Comparison of ENCODE assay signal across 8 mouse cellular contexts in the genomic region with DNA sequence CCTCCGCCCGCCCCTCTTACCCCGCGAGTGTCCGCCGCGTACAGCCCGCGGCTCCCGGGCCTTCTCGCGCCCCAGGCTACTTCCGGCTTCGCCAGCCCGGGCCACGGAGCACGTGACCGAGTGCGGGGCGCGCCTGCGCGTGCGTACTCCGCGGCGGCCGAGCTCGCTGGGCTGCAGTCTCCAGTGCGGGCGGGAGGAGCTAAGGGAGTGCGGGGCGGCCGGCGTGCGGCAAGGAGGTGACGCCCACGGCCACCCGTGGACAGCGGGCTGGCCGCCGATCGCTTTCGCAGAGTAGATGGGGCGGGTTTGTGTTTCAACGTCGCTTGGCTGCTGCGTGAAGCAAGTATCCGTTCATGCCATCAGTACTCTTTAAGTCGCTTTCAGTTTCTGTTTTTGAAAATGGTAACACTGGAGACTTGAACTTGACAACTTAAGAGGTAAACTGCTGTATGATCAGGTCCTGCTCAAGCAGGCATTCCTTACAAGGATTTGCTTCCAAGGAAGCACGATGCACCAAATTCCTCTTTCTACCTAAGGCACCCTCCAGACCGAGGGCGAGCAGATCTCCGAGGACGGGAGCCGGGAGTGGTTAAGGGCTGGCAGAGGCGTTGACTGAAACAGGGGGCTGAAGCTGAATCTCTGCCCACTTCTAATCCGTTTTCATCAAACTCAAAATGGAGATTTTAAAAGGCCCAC. TPM values are rescaled to one million over a fixed set of nuclear protein-coding genes. Genes with fewer than 3 reads are reported as not detected.
DNase-seq lines count a peak whose midpoint lies in the region; ATAC-seq and TF ChIP-seq lines count a peak whose summit lies in the region.

Gene Tbk1, minus strand, starts transcription at position 113 of the 696 bp plus-strand sequence.

- peak within 1 kb of the TSS; percentile 95 for H3K9ac ChIP-seq in heart, embryonic 14.5 days (ENCODE audit: low read length)
- H3K9ac ChIP-seq in liver, embryonic 14.5 days (replicated peaks): peak within 1 kb of the TSS; percentile 92
- H3K9ac ChIP-seq in neural tube, embryonic 11.5 days (ENCODE audit: low read length): peak within 1 kb of the TSS; percentile 87
- H3K9ac ChIP-seq in stomach, postnatal 0 days (ENCODE audit: low read length): peak within 1 kb of the TSS; percentile 95

- 0 out of 2 replicates have a peak, but pooled peaks have one; percentile 2 for TF ChIP-seq CTCF in liver, embryonic 14.5 days (IDR thresholded peaks at IDR 0.05; ENCODE audit: low read depth)
- TF ChIP-seq CTCF in stomach, postnatal 0 days (IDR thresholded peaks at IDR 0.05; ENCODE audit: low read depth): no peak

- peak within 1 kb of the TSS; percentile 89 for H3K4me2 ChIP-seq in heart, embryonic 14.5 days (ENCODE audit: low read length)
- peak within 1 kb of the TSS; percentile 84 for H3K4me2 ChIP-seq in liver, embryonic 14.5 days (ENCODE audit: low read depth)
- peak within 1 kb of the TSS; percentile 76 for H3K4me2 ChIP-seq in neural tube, embryonic 11.5 days (ENCODE audit: low read depth)
- peak within 1 kb of the TSS; percentile 69 for H3K4me2 ChIP-seq in stomach, postnatal 0 days (replicated peaks; ENCODE audit: low read depth)

- peaks cover 9% of the 10 kb centered on the region; the same call in 1 of the 2 replicates for H3K4me1 ChIP-seq in brown adipose tissue, adult 24 weeks (ENCODE audit: control insufficient read depth, insufficient read depth, insufficient read length, low read length)
- peaks cover 3 to 12% of the 10 kb centered on the region in 2 experiments for H3K4me1 ChIP-seq in heart, embryonic 14.5 days (ENCODE audit: control insufficient read depth in 2 of 2, insufficient read depth in 2 of 2, low read length in 2 of 2)
- H3K4me1 ChIP-seq in liver, embryonic 14.5 days (replicated peaks; ENCODE audit: control insufficient read depth in 2 of 2, insufficient read depth in 2 of 2, low read length in 1 of 2): peaks cover 9 to 12% of the 10 kb centered on the region in 2 experiments
- H3K4me1 ChIP-seq in neural tube, embryonic 11.5 days (ENCODE audit: control insufficient read depth, insufficient read depth, low read length): peaks cover 3% of the 10 kb centered on the region; the same call in 1 of the 2 replicates
- H3K4me1 ChIP-seq in stomach, postnatal 0 days (replicated peaks; ENCODE audit: control insufficient read depth, insufficient read depth): no peaks in the 10 kb centered on the region

- no peak for TF ChIP-seq EP300 in liver, embryonic 14.5 days (IDR thresholded peaks at IDR 0.05; ENCODE audit: low read depth)
- TF ChIP-seq EP300 in stomach, postnatal 0 days (optimal IDR thresholded peaks at IDR 0.05): no peak

- H3K27me3 ChIP-seq in heart, embryonic 14.5 days (ENCODE audit: control insufficient read depth, insufficient read depth, low read length): no peaks in the 10 kb centered on the region
- H3K27me3 ChIP-seq in liver, embryonic 14.5 days (ENCODE audit: control insufficient read depth, insufficient read depth, low read length): no peaks in the 10 kb centered on the region
- H3K27me3 ChIP-seq in neural tube, embryonic 11.5 days (ENCODE audit: control insufficient read depth, insufficient read depth, low read length): no peaks in the 10 kb centered on the region
- H3K27me3 ChIP-seq in stomach, postnatal 0 days (ENCODE audit: control insufficient read depth, insufficient read depth, low read length): no peaks in the 10 kb centered on the region

- H3K27ac ChIP-seq in brown adipose tissue, adult 24 weeks (replicated peaks; ENCODE audit: low read depth, low read length): peak within 1 kb of the TSS; percentile 89
- H3K27ac ChIP-seq in heart, embryonic 14.5 days (replicated peaks in 1 of 2; ENCODE audit: control insufficient read depth in 1 of 2, insufficient read depth in 1 of 2, low read depth in 2 of 2, low read length in 2 of 2): peak within 1 kb of the TSS; percentile 71 to 85
- H3K27ac ChIP-seq in liver, embryonic 14.5 days: peak within 1 kb of the TSS; percentile 62
- H3K27ac ChIP-seq in neural tube, embryonic 11.5 days (ENCODE audit: low read depth, low read length): no peak within 1 kb of the TSS
- H3K27ac ChIP-seq in stomach, postnatal 0 days (replicated peaks): peak within 1 kb of the TSS; percentile 94

- peak; percentile 97 for ATAC-seq in heart, embryonic 14.5 days (ENCODE audit: insufficient number of reproducible peaks, insufficient read depth, low FRiP score, low read depth)
- peak; percentile 98 for ATAC-seq in liver, embryonic 14.5 days (ENCODE audit: insufficient read depth)
- peak; percentile 97 for ATAC-seq in neural tube, embryonic 11.5 days (ENCODE audit: insufficient read depth, low FRiP score, low TSS enrichment)
- ATAC-seq in stomach, postnatal 0 days (ENCODE audit: low FRiP score, low TSS enrichment): peak; percentile 98

- no peaks in the 10 kb centered on the region for H3K9me3 ChIP-seq in heart, embryonic 14.5 days (ENCODE audit: control insufficient read depth, low read length)
- no peaks in the 10 kb centered on the region for H3K9me3 ChIP-seq in liver, embryonic 14.5 days (ENCODE audit: control insufficient read depth, low read length)
- H3K9me3 ChIP-seq in neural tube, embryonic 11.5 days (ENCODE audit: control insufficient read depth, low read length): no peaks in the 10 kb centered on the region
- H3K9me3 ChIP-seq in stomach, postnatal 0 days (ENCODE audit: control insufficient read depth, low read length): no peaks in the 10 kb centered on the region

- WGBS in heart, embryonic 14.5 days: 0% methylated on average over 49 of the region's 58 CpGs
- WGBS in liver, embryonic 14.5 days (ENCODE audit: insufficient replicate concordance): under 1% methylated on average over 58 of the region's 58 CpGs
- WGBS in neural tube, embryonic 11.5 days: under 1% methylated on average over 46 of the region's 58 CpGs
- WGBS in stomach, postnatal 0 days: 0% methylated on average over 57 of the region's 58 CpGs

- DNase-seq in CD4-positive, CD25-positive, alpha-beta regulatory T cell, adult 2 months (ENCODE audit: low read depth, low spot score): peak; percentile 96
- DNase-seq in fibroblast of lung, adult 2 months (ENCODE audit: low read depth): peak; percentile 80
- DNase-seq in kidney, postnatal 25 days: peak; percentile 93 to 97
- peak; percentile 80 to 82 (median 80) for DNase-seq in liver, embryonic 14.5 days (ENCODE audit: low read depth in 3 of 3, low spot score in 3 of 3)
- DNase-seq in neural tube, embryonic 11.5 days (ENCODE audit: low spot score): peak; percentile 94
- DNase-seq in stomach, postnatal 0 days (ENCODE audit: low spot score): peak; percentile 95

- H3K4me3 ChIP-seq in brown adipose tissue, adult 24 weeks (ENCODE audit: insufficient read depth, low read depth, low read length): peak within 1 kb of the TSS; percentile 100
- peak within 1 kb of the TSS; percentile 67 to 85 for H3K4me3 ChIP-seq in heart, embryonic 14.5 days (ENCODE audit: control insufficient read depth in 1 of 2, insufficient read depth in 1 of 2, low read depth in 1 of 2, low read length in 2 of 2)
- H3K4me3 ChIP-seq in liver, embryonic 14.5 days (ENCODE audit: insufficient read depth in 1 of 2, low read depth in 2 of 2, low read length in 2 of 2): peak within 1 kb of the TSS; percentile 75 to 98
- H3K4me3 ChIP-seq in neural tube, embryonic 11.5 days (ENCODE audit: low read depth, low read length): peak within 1 kb of the TSS; percentile 82
- peak within 1 kb of the TSS; percentile 86 for H3K4me3 ChIP-seq in stomach, postnatal 0 days (ENCODE audit: low read depth, low read length)

- H3K36me3 ChIP-seq in heart, embryonic 14.5 days (ENCODE audit: control insufficient read depth, insufficient read depth, low read length): peaks cover 54% of the 10 kb centered on the region
- peaks cover 24% of the 10 kb centered on the region for H3K36me3 ChIP-seq in liver, embryonic 14.5 days (replicated peaks; ENCODE audit: control insufficient read depth, insufficient read depth, low read depth)
- H3K36me3 ChIP-seq in neural tube, embryonic 11.5 days (ENCODE audit: control insufficient read depth, insufficient read depth, low read length): peaks cover 10% of the 10 kb centered on the region
- peaks cover 7% of the 10 kb centered on the region; the same call in 1 of the 2 replicates for H3K36me3 ChIP-seq in stomach, postnatal 0 days (ENCODE audit: control insufficient read depth, insufficient read depth, low read length)

RNA-seq across cellular contexts. Expression of gene Tbk1, which starts in this region (rescaled TPM):
- 9.4 and 16.4 TPM in 2 replicates for polyA plus RNA-seq in brown adipose tissue, adult 24 weeks (2012; ENCODE audit: insufficient read depth, insufficient read length, missing spikeins)
- polyA plus RNA-seq in heart, embryonic 14.5 days (2014; fragmentation: Nextera tagmentation; extraction: Ambion mirVana): 24.7 and 26.4 TPM in 2 replicates
- 6.6 and 13.6 TPM in 2 replicates for polyA plus RNA-seq in liver, embryonic 14.5 days (2012; rRNA removed)
- polyA plus RNA-seq in liver, embryonic 14.5 days (2014; fragmentation: Nextera tagmentation; extraction: Ambion mirVana): 17.1 and 18.0 TPM in 2 replicates
- 32.4 and 34.9 TPM in 2 replicates for polyA plus RNA-seq in neural tube, embryonic 11.5 days (2014; fragmentation: Nextera tagmentation; extraction: Ambion mirVana)
- polyA plus RNA-seq in stomach, postnatal 0 days (2015; fragmentation: Nextera tagmentation; extraction: Ambion mirVana): 16.6 TPM in 2 replicates
